Mouse (Mus musculus) heart, postnatal 0 days (tissue): ENCODE data around the gene Resp18.

ENCODE experiments used
- CTCF ChIP-seq: IDR thresholded peaks from 2 replicates; pipeline ENCODE4 v1.5.1; 2016; ENCODE audit warnings: antibody characterized with exemption, control low read depth, low read depth
- EP300 ChIP-seq: IDR thresholded peaks from 2 replicates; pipeline ENCODE4 v1.6.1; 2016; ENCODE audit warnings: antibody characterized with exemption, low read depth

DNA sequence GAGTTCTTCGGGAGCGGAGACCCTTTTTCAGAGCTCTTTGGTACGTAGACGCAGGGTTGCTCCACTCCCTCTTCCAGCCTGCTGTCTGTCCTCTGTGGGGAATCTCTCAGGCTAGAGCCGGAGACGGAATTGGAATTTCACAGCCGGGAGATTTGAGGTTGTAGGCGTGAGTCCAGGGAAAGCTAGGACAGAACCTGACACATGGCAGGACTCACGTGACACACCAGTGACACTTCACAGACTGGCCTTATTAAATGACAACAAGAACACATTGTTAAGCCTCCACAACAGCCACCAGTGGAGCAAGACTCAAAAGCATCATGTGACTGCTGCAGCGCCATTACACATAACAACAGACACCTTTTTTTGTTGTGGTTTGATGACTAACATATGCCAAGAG, 38.6 kb downstream of the Resp18 start:
- no peak for TF ChIP-seq CTCF
- no peak for TF ChIP-seq EP300
